Mouse (Mus musculus): ENCODE results near the gene Egr4.

The Egr4 gene

DNA sequence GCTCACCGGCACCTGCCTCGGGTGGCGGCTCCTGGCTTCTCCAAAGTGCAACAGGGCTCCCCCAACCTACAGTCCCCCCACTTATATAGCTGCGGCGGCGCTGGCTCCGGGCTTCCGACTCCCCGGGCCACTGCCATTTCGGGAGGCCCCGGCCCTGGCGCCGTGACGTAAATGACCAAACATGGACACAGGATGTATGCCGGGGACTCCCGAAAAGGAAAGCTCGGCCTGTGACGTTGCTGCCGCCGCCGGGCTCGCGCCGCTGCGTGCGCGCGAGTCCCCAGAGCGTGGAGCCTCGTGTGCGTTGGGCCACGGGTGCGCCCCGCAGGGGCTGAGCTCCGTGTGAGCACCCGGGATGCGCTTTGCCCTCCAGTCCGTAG, at the start of gene Egr4:
Gene Egr4 (minus strand): TSS at position 59 of the 380 bp plus-strand sequence.
- peak; percentile 84 for DNase-seq

DNA sequence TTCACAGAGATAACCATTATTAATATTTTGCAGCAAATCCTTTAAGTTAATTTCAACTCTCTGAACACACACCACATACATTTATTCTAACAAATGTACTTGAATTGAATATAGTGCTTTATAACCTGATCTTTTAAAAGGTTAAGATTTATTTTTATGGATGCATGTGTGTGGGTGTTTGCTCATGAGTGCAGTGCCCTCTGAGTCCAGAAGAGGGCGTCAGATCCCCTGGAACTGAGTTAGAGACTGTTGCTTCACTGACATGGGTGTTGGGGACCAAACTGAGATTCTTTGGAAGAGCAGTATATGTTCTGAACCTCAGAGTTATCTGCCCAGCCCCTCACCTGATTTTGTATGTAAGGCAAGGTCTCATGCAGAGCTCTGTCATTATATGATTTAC, 49.0 kb upstream of the Egr4 start:
- DNase-seq = no peak

DNA sequence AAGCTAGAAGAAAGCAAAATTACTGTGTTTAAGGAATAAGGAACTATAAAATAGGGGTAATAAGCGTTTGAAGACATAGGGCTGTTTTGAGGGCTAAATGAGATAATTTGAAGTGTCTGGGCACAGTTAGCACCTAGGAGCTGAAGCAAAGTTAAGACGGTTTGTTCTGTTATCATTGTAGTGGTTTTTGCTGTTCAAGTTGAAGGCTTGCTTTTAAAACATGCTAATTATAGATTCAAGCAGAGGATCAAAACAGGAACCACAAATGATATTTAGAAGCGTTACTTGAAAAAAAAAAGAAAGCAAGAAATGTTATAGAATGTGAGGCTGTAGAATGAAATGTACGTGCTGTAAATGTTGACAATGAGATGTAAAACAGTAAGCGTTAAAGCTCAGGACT, 34.3 kb upstream of the Egr4 start:
- DNase-seq = no peak

GRCm38 (mm10) chr6:85544251-85544881, 31.0 kb upstream of the Egr4 start:
- DNase-seq = no peak

DNA sequence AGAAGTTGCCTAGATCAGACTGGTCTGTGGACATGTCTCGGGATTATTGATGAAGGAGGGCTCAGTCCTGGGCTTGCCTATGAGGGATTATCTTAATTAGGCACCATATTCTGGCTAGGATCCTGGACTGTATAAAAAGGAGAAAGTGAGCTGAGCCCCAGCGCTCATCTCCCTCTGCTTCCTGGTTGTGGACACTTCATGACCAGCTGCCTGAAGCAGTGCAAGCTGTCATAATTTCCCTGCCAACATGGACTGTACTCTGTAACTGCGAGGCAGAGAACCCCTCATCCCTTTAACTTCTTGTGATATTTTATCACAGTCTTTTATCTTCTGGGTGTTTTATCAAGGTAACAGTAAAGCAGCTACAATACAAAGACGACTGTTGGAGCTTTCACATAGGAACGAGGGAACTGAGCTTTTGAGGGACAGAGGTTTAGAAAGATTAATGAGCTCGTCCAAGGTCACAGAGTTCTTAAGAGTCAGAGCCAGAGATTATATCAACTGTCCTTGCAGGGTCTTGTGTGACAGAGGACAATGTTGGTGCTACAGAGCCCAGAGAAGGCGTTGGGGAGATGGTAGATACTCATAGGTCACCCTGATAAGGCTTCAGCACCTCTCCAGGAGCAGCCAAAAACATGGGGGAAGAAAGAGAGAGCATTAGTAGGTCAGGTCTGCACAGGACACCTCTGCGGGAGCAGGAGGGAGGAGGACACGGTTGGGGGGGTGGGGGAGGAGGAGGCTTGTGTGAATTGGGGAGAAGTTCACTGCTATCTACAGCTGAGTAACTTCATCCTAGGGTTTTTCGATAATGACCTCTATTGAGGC, 30.2 kb upstream of the Egr4 start:
- DNase-seq = no peak

- no peak for DNase-seq
Observed at GRCm38 (mm10) chr6:85522825-85523224, 9.4 kb upstream of the Egr4 start.

- DNase-seq = no peak
Observed at GRCm38 (mm10) chr6:85522026-85522425, 8.6 kb upstream of the Egr4 start.

- DNase-seq = peak; percentile 84
Observed at GRCm38 (mm10) chr6:85518091-85518693, 4.8 kb upstream of the Egr4 start.

DNA sequence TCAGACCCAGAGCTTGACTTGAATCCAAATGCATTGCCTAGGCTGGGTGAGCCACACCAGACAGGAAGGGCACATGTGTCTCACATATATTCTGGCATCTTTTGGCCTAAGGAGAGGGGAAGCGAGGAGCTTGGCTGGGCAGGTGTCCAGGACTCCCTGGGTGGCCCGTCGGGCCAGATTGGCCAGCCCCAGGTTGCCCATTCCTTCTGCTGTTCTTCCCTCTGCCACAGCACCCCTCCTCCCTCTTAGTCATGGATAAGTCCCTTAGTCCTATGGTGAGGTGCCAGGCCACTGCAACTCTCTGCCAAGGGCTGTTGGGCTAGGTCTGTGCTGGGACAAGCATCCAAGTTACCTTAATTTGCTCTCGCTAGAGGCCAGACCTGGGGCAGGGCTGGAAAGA, 2.6 kb upstream of the Egr4 start:
- no peak for DNase-seq

- DNase-seq = peak; percentile 40
Observed at GRCm38 (mm10) chr6:85512577-85513530, 535 bp downstream of the Egr4 start.

- no peak for DNase-seq
Observed at GRCm38 (mm10) chr6:85512056-85512440, 1.3 kb downstream of the Egr4 start.

GRCm38 (mm10) chr6:85511286-85512055, 1.9 kb downstream of the Egr4 start:
- DNase-seq = peak; percentile 61

GRCm38 (mm10) chr6:85510476-85510875, 2.9 kb downstream of the Egr4 start:
- peak; percentile 78 for DNase-seq

DNA sequence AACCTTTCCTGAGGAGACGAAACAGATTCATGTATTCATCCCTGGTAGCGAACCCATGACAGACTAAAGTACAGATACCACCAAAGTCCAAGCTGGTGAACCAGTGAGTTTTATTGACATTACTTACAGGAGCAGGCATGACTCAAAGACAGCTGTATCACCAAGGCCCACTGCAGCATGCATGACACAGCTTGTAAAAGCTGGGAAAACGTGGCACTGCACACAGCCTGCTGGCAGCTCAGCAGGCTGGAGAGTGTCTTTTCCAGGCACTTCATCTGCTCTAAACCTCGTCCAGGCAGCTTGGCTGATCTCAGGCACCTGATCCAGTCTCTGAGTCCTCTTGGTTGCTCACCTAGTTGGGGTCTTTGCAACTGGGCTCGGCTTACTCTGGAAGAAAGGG, 4.8 kb downstream of the Egr4 start:
- DNase-seq = no peak

GRCm38 (mm10) chr6:85504908-85505307, 8.5 kb downstream of the Egr4 start:
- DNase-seq = no peak

GRCm38 (mm10) chr6:85502911-85503250, 10.5 kb downstream of the Egr4 start, which contains the start of gene Fbxo41:
Gene Fbxo41 (minus strand): TSS chr6:85502994.
- DNase-seq = peak; percentile 76

DNA sequence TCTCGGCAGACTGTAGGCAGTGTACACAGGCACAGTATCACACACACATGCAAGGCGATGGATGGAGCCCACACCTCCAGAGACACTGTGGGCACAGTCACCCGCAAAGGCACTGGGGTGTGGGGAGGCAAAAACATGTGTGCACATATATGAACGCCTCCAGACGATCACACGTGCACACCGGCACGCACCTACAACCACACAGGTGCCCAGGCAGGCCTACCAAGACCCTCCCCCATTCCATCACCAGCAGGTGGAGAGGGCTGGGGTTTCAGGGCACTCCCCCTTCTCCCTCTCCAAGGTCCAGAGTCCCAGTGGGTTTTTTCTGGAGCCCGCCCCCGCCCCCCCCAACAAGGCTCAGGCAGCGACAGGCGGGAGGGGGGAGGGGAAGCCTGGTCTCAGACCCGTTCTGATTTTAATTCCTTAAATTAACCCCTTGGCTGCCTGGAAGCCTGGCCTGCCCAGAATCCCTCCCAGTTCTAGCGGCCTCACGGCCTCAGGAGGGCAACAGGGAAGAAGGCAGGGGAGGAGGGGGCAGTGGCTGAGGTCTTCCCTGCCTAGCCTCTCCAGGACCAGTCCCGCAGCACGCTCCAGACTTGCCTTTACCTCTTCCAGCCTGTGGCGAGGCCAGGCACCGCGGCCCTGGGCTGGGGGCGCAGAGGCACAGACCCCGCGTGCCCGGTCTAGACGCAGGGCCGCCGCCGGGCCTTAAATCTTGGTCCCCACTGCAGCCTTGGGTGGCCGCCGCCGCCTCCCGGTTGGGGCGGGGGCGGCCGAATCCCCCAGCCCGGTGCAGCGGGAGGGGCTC, 11.1 kb downstream of the Egr4 start:
- DNase-seq = peak; percentile 61

DNA sequence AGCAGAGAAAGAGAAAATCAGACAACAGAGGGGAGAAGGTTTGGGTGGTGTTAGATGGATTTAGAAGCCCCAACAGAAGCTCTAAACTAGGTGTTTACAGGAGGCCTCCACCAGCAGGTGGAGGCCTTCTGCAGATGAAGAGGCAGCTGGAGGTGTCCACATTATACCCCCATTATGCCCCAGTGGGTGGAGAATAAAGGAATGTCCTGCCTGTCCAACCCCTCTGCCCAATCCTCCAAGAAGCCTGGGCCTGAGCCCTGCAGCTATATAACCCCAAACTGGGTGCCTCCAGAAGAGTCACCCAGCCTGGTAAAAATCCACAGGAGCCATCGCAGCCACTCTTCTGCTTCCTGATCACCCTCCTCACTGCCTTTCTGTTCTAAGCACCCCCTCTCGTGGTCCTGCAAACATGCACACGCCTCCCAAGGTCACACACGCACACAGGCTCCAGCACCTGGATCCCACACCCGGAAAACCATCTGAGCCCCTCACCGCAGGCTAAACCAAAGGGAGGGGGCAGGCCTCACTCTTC, 11.8 kb downstream of the Egr4 start:
- DNase-seq = peak; percentile 20

GRCm38 (mm10) chr6:85500416-85500815, 13.0 kb downstream of the Egr4 start:
- no peak for DNase-seq

GRCm38 (mm10) chr6:85498147-85498546, 15.2 kb downstream of the Egr4 start:
- peak; percentile 61 for DNase-seq

DNA sequence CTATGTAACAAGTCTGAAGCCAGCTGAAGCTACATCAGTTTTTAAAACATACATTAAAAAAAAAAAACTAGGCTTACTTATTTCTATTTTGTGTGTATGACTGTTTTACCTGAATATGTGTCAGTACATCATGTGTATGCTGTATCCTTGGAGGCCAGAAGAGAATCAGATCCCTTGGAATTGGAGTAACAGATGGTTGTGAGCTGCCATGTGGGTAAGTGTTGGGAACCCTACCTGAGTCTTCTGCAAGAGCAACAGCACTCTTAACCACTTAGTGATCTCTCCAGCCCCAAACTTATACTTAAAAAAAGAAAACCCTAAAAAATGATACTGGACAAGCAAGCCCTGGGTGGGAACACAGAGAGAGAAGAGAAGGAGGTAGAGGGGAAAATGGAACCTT, 16.4 kb downstream of the Egr4 start:
- no peak for DNase-seq
